Mouse (Mus musculus): ENCODE data around the gene Hsh2d.
A peak's percentile ranks its signal among the peaks of the same experiment; 100 is the strongest.

Gene Hsh2d

GRCm38 (mm10) chr8:72189417-72190214 lies at the start of gene Hsh2d:
Gene Hsh2d (plus strand): TSS chr8:72189638.
- DNase-seq: no peak

- DNase-seq: no peak
These were observed 46.1 kb upstream of the Hsh2d start for GRCm38 (mm10) chr8:72143256-72143824.

DNA sequence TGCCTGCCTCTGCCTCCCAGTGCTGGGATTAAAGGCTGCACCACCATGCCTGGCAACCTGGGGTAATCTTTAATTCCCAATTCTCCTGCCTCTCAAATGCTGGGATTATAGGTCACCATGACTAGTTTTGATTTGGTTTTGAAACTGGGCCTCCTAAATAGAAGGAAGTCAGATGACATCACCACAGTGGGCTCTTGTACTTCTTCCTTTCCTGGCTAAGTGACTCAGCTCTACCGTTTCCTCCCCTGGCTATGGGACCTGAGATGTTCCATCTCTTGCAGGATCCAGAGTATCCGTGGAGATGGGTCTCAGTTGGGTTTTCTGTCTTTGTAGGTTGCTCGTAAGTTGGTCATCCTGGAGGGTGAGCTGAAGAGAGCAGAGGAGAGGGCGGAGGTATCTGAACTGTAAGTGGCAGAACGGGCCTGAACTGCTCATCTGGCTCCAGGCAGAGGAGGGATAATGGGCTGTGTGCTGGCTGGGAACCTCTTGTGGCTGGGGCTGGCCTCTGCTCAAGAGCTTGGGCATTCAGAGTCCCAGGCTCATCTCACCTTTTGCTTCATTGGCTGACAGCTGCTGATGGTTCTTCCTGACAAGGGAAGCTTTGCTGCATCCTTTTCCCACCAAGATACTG lies 45.0 kb upstream of the Hsh2d start:
- DNase-seq: no peak

- DNase-seq: no peak
These were observed 43.9 kb upstream of the Hsh2d start for GRCm38 (mm10) chr8:72145511-72145910.

GRCm38 (mm10) chr8:72146056-72146455 lies 43.4 kb upstream of the Hsh2d start:
- no peak for DNase-seq

- no peak for DNase-seq
These were observed 42.9 kb upstream of the Hsh2d start for GRCm38 (mm10) chr8:72146556-72146955.

DNA sequence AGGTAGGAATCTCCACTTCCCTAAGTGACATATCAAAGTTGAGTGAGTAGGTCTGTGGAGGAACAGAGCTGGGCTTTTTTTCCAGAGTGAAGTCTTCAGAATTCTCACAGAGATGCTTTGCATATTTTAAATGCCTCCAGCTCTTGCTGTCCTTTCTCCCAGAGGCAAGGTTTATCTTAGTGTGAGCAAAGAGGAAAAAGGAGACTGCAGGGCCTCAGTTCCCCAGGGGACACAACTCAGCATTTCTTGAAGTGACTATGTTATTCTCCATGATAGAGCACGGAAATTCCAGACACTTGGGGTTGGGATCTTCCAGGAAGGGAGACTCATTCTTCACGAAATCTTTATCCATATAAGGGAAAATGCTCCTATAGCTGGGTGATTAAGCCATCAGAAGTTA lies 42.2 kb upstream of the Hsh2d start:
- DNase-seq: no peak

DNA sequence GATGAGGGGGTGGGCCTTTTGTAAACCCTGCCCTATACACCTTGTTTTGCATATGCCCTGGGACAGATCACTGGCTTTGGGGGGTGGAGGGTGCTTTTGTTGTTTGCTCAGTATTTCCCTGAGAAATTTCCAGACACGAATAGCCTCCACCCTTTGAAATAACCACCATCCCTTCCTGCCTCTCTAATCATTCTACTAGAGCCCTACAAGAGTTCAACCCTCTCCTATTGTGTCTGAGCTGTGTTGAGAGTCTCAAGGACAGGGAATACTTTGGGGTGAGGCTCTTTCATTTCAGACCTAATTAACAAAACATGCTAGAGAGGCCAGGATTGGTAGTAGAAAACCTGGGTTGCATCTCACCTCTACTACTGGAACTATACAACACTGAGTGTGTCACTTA lies 40.4 kb upstream of the Hsh2d start:
- no peak for DNase-seq

DNA sequence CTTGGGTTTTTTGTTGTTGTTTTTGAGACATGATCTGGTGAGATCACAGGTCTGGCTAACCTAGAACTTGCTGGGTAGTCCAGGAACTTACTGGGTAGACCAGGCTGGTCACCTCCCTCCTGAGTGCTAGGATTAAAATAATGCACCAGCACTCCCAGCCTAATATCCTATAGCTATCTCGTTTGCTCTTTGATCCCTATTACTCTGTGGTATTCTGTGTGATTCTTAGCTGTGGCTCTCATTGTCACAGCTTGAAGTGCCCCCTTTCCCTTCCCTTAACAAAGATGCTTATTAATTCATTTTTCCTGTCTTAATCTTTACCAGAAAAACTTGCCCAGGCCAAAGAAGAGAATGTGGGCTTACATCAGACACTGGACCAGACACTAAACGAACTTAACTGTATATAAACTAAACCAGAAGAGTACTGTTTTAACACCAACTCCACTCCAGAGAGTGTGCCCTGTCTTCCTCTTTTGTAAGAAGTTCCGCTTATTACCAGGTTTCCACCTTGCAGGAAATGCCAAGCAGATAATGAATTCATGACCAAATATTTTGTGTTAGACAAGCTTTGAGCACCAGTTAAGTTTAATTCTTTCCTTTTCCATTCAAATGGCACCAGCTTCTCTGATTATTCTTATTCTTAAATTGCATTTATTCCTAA lies 37.9 kb upstream of the Hsh2d start:
- DNase-seq: no peak

DNA sequence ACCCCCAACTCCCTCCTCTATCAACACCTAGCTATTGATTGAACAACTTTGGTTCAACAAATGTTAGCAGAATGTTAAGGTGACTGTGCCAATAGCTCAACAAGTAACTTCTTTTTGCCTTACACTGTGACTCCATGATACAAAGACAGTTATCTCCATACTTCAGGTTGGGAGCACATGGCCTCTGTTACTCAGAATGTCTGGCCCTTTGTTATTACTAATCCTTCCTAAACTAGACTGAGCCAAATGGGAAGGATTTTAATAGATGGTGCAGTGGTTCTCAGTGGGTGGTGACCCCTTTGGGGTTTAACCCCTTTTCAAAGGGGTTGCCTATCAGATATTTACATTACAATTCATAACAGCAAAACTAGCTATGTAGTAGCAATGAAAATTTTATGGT lies 36.1 kb upstream of the Hsh2d start:
- DNase-seq: no peak

DNA sequence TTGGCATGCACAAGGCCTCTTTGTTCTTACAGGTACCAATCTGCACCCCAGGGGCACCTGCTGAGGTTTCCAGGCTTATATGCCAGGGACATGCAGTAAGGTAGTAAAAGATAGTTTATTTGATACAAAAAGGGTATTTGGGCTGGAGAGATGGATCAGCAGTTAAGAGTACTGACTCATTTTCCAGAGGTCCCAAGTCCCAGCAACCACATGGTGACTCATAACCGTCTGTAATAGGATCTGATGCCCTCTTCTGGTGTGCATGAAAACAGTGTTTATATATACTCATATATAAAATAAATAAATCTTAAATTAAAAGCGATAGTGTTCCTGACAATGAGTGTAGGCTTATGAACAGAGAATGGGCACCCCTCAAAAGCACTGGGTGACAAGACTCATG lies 31.3 kb upstream of the Hsh2d start:
- DNase-seq: no peak

- no peak for DNase-seq
These were observed 30.7 kb upstream of the Hsh2d start for GRCm38 (mm10) chr8:72158726-72159125.

DNA sequence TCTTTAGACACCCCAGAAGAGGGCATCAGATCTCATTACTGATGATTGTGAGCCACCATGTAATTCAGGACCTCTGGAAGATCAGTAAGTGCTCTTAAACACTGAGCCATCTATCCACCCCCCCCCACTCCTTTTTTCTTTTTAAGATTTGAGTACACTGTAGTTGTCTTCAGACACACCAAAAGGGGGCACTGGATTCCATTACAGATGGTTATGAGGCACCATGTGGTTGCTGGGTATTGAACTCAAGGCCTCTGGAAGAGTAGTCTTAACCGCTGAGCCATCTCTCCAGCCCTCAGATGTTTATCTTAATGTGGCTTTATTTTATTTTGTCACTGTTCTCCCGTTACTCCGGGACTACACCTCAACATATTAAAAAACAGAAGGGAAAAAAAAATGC lies 29.4 kb upstream of the Hsh2d start:
- DNase-seq: no peak

DNA sequence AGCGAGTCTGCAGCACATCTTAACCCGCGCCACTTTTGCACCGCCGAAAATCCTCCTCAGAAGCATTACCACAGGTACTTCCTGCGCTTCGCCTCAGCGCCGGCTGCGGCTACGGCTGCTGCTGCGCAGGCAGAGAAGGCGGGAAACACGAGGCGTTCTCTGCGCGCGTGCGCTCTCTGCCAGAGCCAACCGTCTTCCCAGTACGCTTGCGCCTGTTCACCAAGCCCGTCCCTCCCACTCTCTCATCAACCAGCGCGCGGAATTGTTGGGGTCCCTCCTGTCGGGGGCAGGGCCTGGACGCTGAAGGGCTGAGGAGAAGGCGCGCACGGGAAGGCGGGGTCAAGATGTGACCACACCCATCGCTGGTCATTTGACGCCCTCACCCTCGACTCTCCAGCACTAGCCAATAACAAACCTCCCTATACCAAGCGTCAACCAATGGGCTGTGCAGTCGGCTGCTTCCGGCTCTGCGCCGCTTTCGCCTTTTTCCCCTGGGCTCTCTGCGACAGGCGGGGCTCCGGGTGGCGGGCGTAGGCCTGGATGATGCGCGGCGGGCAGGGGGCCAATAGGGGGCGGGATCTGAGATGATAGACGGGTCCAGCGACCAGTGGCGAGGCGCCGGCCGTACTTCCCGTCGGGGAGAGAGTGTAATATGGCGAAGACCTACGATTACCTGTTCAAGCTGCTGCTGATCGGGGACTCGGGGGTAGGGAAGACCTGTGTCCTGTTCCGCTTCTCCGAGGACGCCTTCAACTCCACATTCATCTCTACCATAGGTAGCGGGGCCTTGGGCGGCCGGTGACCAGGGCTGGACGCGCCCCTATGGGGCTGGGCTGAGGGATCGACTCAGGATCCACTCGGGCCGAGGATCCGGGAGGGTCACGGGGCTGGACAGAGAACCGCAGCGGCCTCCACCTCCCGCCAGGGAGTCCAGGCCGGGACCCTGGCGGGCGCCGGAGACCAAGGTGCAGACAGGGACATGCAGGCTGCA lies 28.4 kb upstream of the Hsh2d start, which contains the start of gene Rab8a:
Rab8a (plus strand) TSS at position 494 of the 991 bp plus-strand sequence.
- peak; percentile 100 for DNase-seq

GRCm38 (mm10) chr8:72162821-72163220 lies 26.6 kb upstream of the Hsh2d start:
- DNase-seq: no peak

- no peak for DNase-seq
These were observed 20.3 kb upstream of the Hsh2d start for GRCm38 (mm10) chr8:72169098-72169668.

DNA sequence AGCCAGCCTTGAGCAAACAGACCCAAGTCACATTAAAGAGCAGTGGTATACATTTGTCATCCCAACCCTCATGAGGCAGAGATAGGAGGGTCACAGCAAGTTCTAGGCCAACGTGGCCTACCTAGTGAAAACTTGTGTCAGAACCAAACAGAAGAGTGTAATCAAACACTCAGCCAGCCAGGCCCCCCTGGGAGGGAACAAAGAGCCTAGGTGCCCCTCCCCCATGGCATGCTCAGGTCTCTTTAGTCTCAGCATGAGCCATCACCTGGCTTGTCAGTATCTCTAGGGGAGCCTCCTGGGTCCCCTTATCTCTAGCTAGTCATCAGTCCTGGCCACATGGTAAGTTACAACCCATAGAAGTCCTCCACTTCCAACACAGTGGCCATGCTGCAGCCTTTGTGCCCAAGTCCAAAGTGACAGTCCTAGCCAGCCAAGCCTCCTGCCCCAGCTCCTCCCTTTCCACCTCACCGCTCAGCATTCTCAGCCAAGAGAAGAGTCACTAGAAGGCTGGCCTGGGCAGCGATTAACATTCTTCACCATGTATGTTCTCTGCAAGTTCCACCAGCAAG lies 19.7 kb upstream of the Hsh2d start:
- DNase-seq: no peak

- peak; percentile 78 for DNase-seq
These were observed 12.0 kb upstream of the Hsh2d start for GRCm38 (mm10) chr8:72177346-72177925.

- DNase-seq: no peak
These were observed 5.8 kb upstream of the Hsh2d start for GRCm38 (mm10) chr8:72183554-72184202.

GRCm38 (mm10) chr8:72187793-72188331 lies 1.6 kb upstream of the Hsh2d start:
- no peak for DNase-seq

- no peak for DNase-seq
These were observed 739 bp downstream of the Hsh2d start for GRCm38 (mm10) chr8:72190215-72190539.
